ENCODE assay signal across 8 mouse cellular contexts in genomic region chr15:82345820-82346470, GRCm38 (mm10). TPM values are rescaled to one million over a fixed set of nuclear protein-coding genes. Genes with fewer than 3 reads are reported as not detected.
DNase-seq lines count a peak whose midpoint lies in the region; ATAC-seq and TF ChIP-seq lines count a peak whose summit lies in the region.

No protein-coding gene starts in this region.

- peak overlapping the region; percentile 96 for H3K4me2 ChIP-seq in CH12.LX (ENCODE audit: insufficient read depth, low read depth, poor library complexity, severe bottlenecking)
- peak overlapping the region; percentile 86 for H3K4me2 ChIP-seq in forebrain, embryonic 11.5 days (ENCODE audit: low read depth, low read length, severe bottlenecking)
- H3K4me2 ChIP-seq in heart, embryonic 16.5 days (ENCODE audit: low read depth, low read length), result peak overlapping the region; percentile 97
- H3K4me2 ChIP-seq in liver, embryonic 15.5 days, result peak overlapping the region; percentile 84
- H3K4me2 ChIP-seq in neural tube, embryonic 12.5 days (replicated peaks), result peak overlapping the region; percentile 81

- peaks cover 29 to 33% of the 10 kb centered on the region in 2 experiments for H3K36me3 ChIP-seq in CH12.LX (replicated peaks in 1 of 2; ENCODE audit: control insufficient read depth in 1 of 2, insufficient read depth in 1 of 2, low read length in 1 of 2)
- peaks cover 7% of the 10 kb centered on the region; the same call in 1 of the 2 replicates for H3K36me3 ChIP-seq in forebrain, embryonic 11.5 days (ENCODE audit: control insufficient read depth, insufficient read depth, low read length)
- peaks cover 31% of the 10 kb centered on the region for H3K36me3 ChIP-seq in heart, embryonic 16.5 days (ENCODE audit: control insufficient read depth, insufficient read depth)
- H3K36me3 ChIP-seq in liver, embryonic 15.5 days (replicated peaks), result peaks cover 63% of the 10 kb centered on the region
- H3K36me3 ChIP-seq in neural tube, embryonic 12.5 days, result peaks cover 32% of the 10 kb centered on the region

- H3K4me1 ChIP-seq in CH12.LX (ENCODE audit: control insufficient read depth in 1 of 2, insufficient read depth in 2 of 2), result peaks cover 14 to 26% of the 10 kb centered on the region in 2 experiments
- H3K4me1 ChIP-seq in forebrain, embryonic 11.5 days (replicated peaks; ENCODE audit: control insufficient read depth, insufficient read depth, low read length), result peaks cover 11% of the 10 kb centered on the region
- peaks cover 26% of the 10 kb centered on the region for H3K4me1 ChIP-seq in heart, embryonic 16.5 days (ENCODE audit: control insufficient read depth, insufficient read depth, low read length)
- H3K4me1 ChIP-seq in liver, embryonic 15.5 days (replicated peaks), result peaks cover 89% of the 10 kb centered on the region
- H3K4me1 ChIP-seq in neural tube, embryonic 12.5 days, result peaks cover 19% of the 10 kb centered on the region

- peaks cover 14% of the 10 kb centered on the region for H3K27me3 ChIP-seq in CH12.LX (replicated peaks)
- 0 out of 2 replicates have a peak, but pooled peaks cover 1% of the 10 kb centered on the region for H3K27me3 ChIP-seq in forebrain, embryonic 11.5 days (ENCODE audit: control insufficient read depth, insufficient read depth, low read length)
- no peaks in the 10 kb centered on the region for H3K27me3 ChIP-seq in heart, embryonic 16.5 days (ENCODE audit: control insufficient read depth, insufficient read depth, low read length)
- H3K27me3 ChIP-seq in liver, embryonic 15.5 days, result no peaks in the 10 kb centered on the region
- peaks cover 3% of the 10 kb centered on the region; the same call in 1 of the 2 replicates for H3K27me3 ChIP-seq in neural tube, embryonic 12.5 days (replicated peaks)

- in situ Hi-C loops in CH12.LX (cut with MboI; ENCODE audit: low pct_ligation_motif_present, low pct_unique_long_range_greater_than_20kb, low sequenced_read_pairs), result no loop called here

- dilution Hi-C loops in CH12.LX (cut with MboI; ENCODE audit: extremely low pct_ligation_motif_present, extremely low pct_unique_long_range_greater_than_20kb, low sequenced_read_pairs), result no loop called here

- no peaks in the 10 kb centered on the region for H3K9me3 ChIP-seq in CH12.LX (replicated peaks; ENCODE audit: low read length)
- H3K9me3 ChIP-seq in forebrain, embryonic 11.5 days (ENCODE audit: control insufficient read depth, low read length), result no peaks in the 10 kb centered on the region
- no peaks in the 10 kb centered on the region for H3K9me3 ChIP-seq in heart, embryonic 16.5 days (replicated peaks; ENCODE audit: control insufficient read depth, low read length)
- no peaks in the 10 kb centered on the region for H3K9me3 ChIP-seq in liver, embryonic 15.5 days (replicated peaks)
- no peaks in the 10 kb centered on the region for H3K9me3 ChIP-seq in neural tube, embryonic 12.5 days

- DNase-seq in CH12.LX (ENCODE audit: extremely low read depth), result peak; percentile 99
- DNase-seq in c-Kit-positive CD71-positive TER-119-negative erythroid progenitor cells, embryonic 14.5 days (ENCODE audit: low read depth), result peak; percentile 97
- peak; percentile 98 for DNase-seq in forebrain, embryonic 11.5 days (ENCODE audit: low spot score)
- peak; percentile 98 to 99 for DNase-seq in kidney, postnatal 36 days
- peak; percentile 99 for DNase-seq in telencephalon, adult 2 months (ENCODE audit: low read depth, low spot score)

- ATAC-seq in forebrain, embryonic 11.5 days (replicated peaks; ENCODE audit: low FRiP score), result peak; percentile 98
- peak; percentile 96 for ATAC-seq in heart, embryonic 16.5 days (replicated peaks; ENCODE audit: extremely low read depth, insufficient read depth, low FRiP score)
- peak; percentile 86 for ATAC-seq in liver, embryonic 15.5 days (ENCODE audit: insufficient read depth)
- peak; percentile 99 for ATAC-seq in neural tube, embryonic 12.5 days (ENCODE audit: low FRiP score, low read depth)

- peaks cover 19% of the 10 kb centered on the region for H3K79me2 ChIP-seq in CH12.LX (replicated peaks; ENCODE audit: control insufficient read depth, extremely low read depth, insufficient read depth, poor library complexity, severe bottlenecking)

- peak overlapping the region; percentile 85 for H3K9ac ChIP-seq in CH12.LX (ENCODE audit: insufficient read depth, low read depth)
- peak overlapping the region; percentile 77 for H3K9ac ChIP-seq in forebrain, embryonic 11.5 days (ENCODE audit: low read length)
- H3K9ac ChIP-seq in heart, embryonic 16.5 days (ENCODE audit: low read length), result peak overlapping the region; percentile 92
- H3K9ac ChIP-seq in liver, embryonic 15.5 days, result peak overlapping the region; percentile 77
- peak overlapping the region; percentile 71 for H3K9ac ChIP-seq in neural tube, embryonic 12.5 days

- no peak for TF ChIP-seq EP300 in CH12.LX (IDR thresholded peaks at IDR 0.05; ENCODE audit: low read length)

- peak overlapping the region; percentile 81 for H3K27ac ChIP-seq in CH12.LX (ENCODE audit: insufficient read depth, low read depth)
- peak overlapping the region; percentile 70 for H3K27ac ChIP-seq in forebrain, embryonic 11.5 days (ENCODE audit: low read depth, low read length)
- H3K27ac ChIP-seq in heart, embryonic 16.5 days (ENCODE audit: low read length), result peak overlapping the region; percentile 91
- peak overlapping the region; percentile 96 for H3K27ac ChIP-seq in liver, embryonic 15.5 days (replicated peaks)
- peak overlapping the region; percentile 50; the same call in 1 of the 2 replicates for H3K27ac ChIP-seq in neural tube, embryonic 12.5 days

- no peak for TF ChIP-seq RAD21 in CH12.LX (IDR thresholded peaks at IDR 0.05; ENCODE audit: low read depth, low read length)

- peak overlapping the region; percentile 58 to 81 (median 71) for H3K4me3 ChIP-seq in CH12.LX (replicated peaks in 1 of 3; ENCODE audit: low read depth in 2 of 3, low read length in 2 of 3, poor library complexity in 1 of 3)
- H3K4me3 ChIP-seq in forebrain, embryonic 11.5 days (ENCODE audit: low read depth, low read length), result peak overlapping the region; percentile 63
- peak overlapping the region; percentile 86 for H3K4me3 ChIP-seq in heart, embryonic 16.5 days (ENCODE audit: low read length)
- H3K4me3 ChIP-seq in liver, embryonic 15.5 days (replicated peaks), result peak overlapping the region; percentile 82
- H3K4me3 ChIP-seq in neural tube, embryonic 12.5 days, result peak overlapping the region; percentile 65

- TF ChIP-seq CTCF in CH12.LX (conservative IDR thresholded peaks at IDR 0.05 in 1 of 2, IDR thresholded peaks at IDR 0.05 in 1 of 2; ENCODE audit: low read depth in 2 of 2, low read length in 2 of 2), result no peak

- under 1% methylated on average over 51 of the region's 51 CpGs for WGBS in forebrain, embryonic 11.5 days
- under 1% methylated on average over 51 of the region's 51 CpGs for WGBS in heart, embryonic 16.5 days
- WGBS in liver, embryonic 15.5 days (ENCODE audit: insufficient replicate concordance), result under 1% methylated on average over 51 of the region's 51 CpGs
- under 1% methylated on average over 51 of the region's 51 CpGs for WGBS in neural tube, embryonic 12.5 days

- peak; percentile 75; the same call in 1 of the 2 replicates for TF ChIP-seq POLR2A in CH12.LX (IDR thresholded peaks at IDR 0.05; ENCODE audit: low read depth, low read length)

RNA-seq across cellular contexts. Expression of gene Smdt1, which starts 7.2 kb away (rescaled TPM):
- 171 TPM in 2 replicates for total RNA-seq in CH12.LX (2012; rRNA removed)
- total RNA-seq in CH12.LX (2014; rRNA removed), result 112 and 114 TPM in 2 replicates
- polyA plus RNA-seq in CH12.LX (2012; ENCODE audit: insufficient read length, low read depth), result 122 and 138 TPM in 2 replicates
- 236 and 244 TPM in 2 replicates for polyA plus RNA-seq in forebrain, embryonic 11.5 days (2014; fragmentation: Nextera tagmentation; extraction: Ambion mirVana)
- 340 and 355 TPM in 2 replicates for polyA plus RNA-seq in heart, embryonic 16.5 days (2015; fragmentation: Nextera tagmentation; extraction: Ambion mirVana)
- polyA plus RNA-seq in liver, embryonic 15.5 days (2015; fragmentation: Nextera tagmentation; extraction: Ambion mirVana), result 176 TPM in 2 replicates
- polyA plus RNA-seq in neural tube, embryonic 12.5 days (2016; fragmentation: Nextera tagmentation; extraction: Ambion mirVana), result 285 and 313 TPM in 2 replicates

RNA-seq across cellular contexts. Expression of gene Pheta2, which starts 7.2 kb away (rescaled TPM):
- total RNA-seq in CH12.LX (2012; rRNA removed) (0.08 TPM in 1 of 2 replicates, not detected in the other), CH12.LX (2014; rRNA removed) (not detected in 2 replicates)
- not detected in 2 replicates for polyA plus RNA-seq in CH12.LX (2012; ENCODE audit: insufficient read length, low read depth)
- 5.0 and 5.4 TPM in 2 replicates for polyA plus RNA-seq in forebrain, embryonic 11.5 days (2014; fragmentation: Nextera tagmentation; extraction: Ambion mirVana)
- polyA plus RNA-seq in heart, embryonic 16.5 days (2015; fragmentation: Nextera tagmentation; extraction: Ambion mirVana), result 8.1 and 9.4 TPM in 2 replicates
- polyA plus RNA-seq in liver, embryonic 15.5 days (2015; fragmentation: Nextera tagmentation; extraction: Ambion mirVana), result 43.9 and 47.9 TPM in 2 replicates
- polyA plus RNA-seq in neural tube, embryonic 12.5 days (2016; fragmentation: Nextera tagmentation; extraction: Ambion mirVana), result 3.6 and 4.0 TPM in 2 replicates

RNA-seq across cellular contexts. Expression of gene Naga, which starts 7.2 kb away (rescaled TPM):
- total RNA-seq in CH12.LX (2012; rRNA removed), result 21.1 and 28.2 TPM in 2 replicates
- 17.7 and 19.9 TPM in 2 replicates for total RNA-seq in CH12.LX (2014; rRNA removed)
- 18.7 and 21.9 TPM in 2 replicates for polyA plus RNA-seq in CH12.LX (2012; ENCODE audit: insufficient read length, low read depth)
- 23.5 and 24.9 TPM in 2 replicates for polyA plus RNA-seq in forebrain, embryonic 11.5 days (2014; fragmentation: Nextera tagmentation; extraction: Ambion mirVana)
- 44.1 and 47.8 TPM in 2 replicates for polyA plus RNA-seq in heart, embryonic 16.5 days (2015; fragmentation: Nextera tagmentation; extraction: Ambion mirVana)
- 43.4 and 48.6 TPM in 2 replicates for polyA plus RNA-seq in liver, embryonic 15.5 days (2015; fragmentation: Nextera tagmentation; extraction: Ambion mirVana)
- polyA plus RNA-seq in neural tube, embryonic 12.5 days (2016; fragmentation: Nextera tagmentation; extraction: Ambion mirVana), result 24.8 and 27.1 TPM in 2 replicates

RNA-seq across cellular contexts. Expression of gene Ndufa6, which starts 8.2 kb away (rescaled TPM):
- total RNA-seq in CH12.LX (2012; rRNA removed), result 170 and 222 TPM in 2 replicates
- total RNA-seq in CH12.LX (2014; rRNA removed), result 262 and 279 TPM in 2 replicates
- 87.3 and 109 TPM in 2 replicates for polyA plus RNA-seq in CH12.LX (2012; ENCODE audit: insufficient read length, low read depth)
- 251 and 275 TPM in 2 replicates for polyA plus RNA-seq in forebrain, embryonic 11.5 days (2014; fragmentation: Nextera tagmentation; extraction: Ambion mirVana)
- polyA plus RNA-seq in heart, embryonic 16.5 days (2015; fragmentation: Nextera tagmentation; extraction: Ambion mirVana), result 604 and 609 TPM in 2 replicates
- polyA plus RNA-seq in liver, embryonic 15.5 days (2015; fragmentation: Nextera tagmentation; extraction: Ambion mirVana), result 272 and 310 TPM in 2 replicates
- 302 and 313 TPM in 2 replicates for polyA plus RNA-seq in neural tube, embryonic 12.5 days (2016; fragmentation: Nextera tagmentation; extraction: Ambion mirVana)

RNA-seq across cellular contexts. Expression of gene Cyp2d22, which starts 34.1 kb away (rescaled TPM):
- 0.21 and 0.42 TPM in 2 replicates for total RNA-seq in CH12.LX (2012; rRNA removed)
- total RNA-seq in CH12.LX (2014; rRNA removed), result 0.24 TPM in 1 of 2 replicates, not detected in the other
- 0.08 TPM in 1 of 2 replicates, not detected in the other for polyA plus RNA-seq in CH12.LX (2012; ENCODE audit: insufficient read length, low read depth)
- polyA plus RNA-seq in forebrain, embryonic 11.5 days (2014; fragmentation: Nextera tagmentation; extraction: Ambion mirVana), result 2.5 and 3.6 TPM in 2 replicates
- polyA plus RNA-seq in heart, embryonic 16.5 days (2015; fragmentation: Nextera tagmentation; extraction: Ambion mirVana), result 13.6 and 15.7 TPM in 2 replicates
- polyA plus RNA-seq in liver, embryonic 15.5 days (2015; fragmentation: Nextera tagmentation; extraction: Ambion mirVana), result 17.7 and 19.1 TPM in 2 replicates
- polyA plus RNA-seq in neural tube, embryonic 12.5 days (2016; fragmentation: Nextera tagmentation; extraction: Ambion mirVana), result 2.2 and 2.9 TPM in 2 replicates

Comparison
In these comparisons a context has a peak if more than half of its experiments do, and no peak if none do; other contexts are left out.
1. Peak in every context shown above with its lines: DNase-seq, ATAC-seq, H3K4me3 ChIP-seq and H3K27ac ChIP-seq.